Mouse (Mus musculus) E14TG2a.4 (cell line): ENCODE measurements at regions not wholly inside any gene's neighbourhood (a gene's known extent, or its start where the extent isn't known, plus 50 kb on each side); places are given as distances from the start of the nearest gene placed in this dataset.

ENCODE experiments used
- CTCF ChIP-seq: conservative IDR thresholded peaks from 2 replicates; pipeline ENCODE4 v1.5.1; 2014; ENCODE audit warnings: low read length
- NANOG ChIP-seq: IDR thresholded peaks from 2 replicates; pipeline ENCODE4 v1.6.1; 2014; ENCODE audit warnings: borderline replicate concordance, low read length, mixed read lengths
- POU5F1 ChIP-seq: IDR thresholded peaks from 2 replicates; pipeline ENCODE4 v1.6.1; 2014; ENCODE audit warnings: low read length, borderline replicate concordance

DNA sequence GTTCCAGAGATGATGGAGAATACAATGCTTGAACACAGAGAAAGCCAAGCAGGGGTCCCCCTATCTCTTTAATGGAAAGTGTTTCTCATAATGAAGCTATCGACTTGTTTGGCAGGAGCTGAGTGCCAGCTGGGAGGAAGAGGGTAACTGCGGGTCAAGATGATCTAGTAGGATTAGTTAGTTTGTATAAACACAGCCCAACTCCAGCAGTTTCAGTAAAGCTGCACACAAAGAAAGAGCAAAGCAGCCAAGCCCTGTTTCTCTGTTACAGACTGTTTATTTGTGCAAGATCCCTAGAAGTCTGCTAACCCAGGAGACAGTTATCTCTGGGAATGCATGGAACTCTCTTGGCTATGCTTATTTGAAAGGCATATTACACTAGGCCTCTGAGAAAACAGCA is 220.9 kb upstream of the Prep start:
- TF ChIP-seq CTCF (no peak), NANOG (no peak), POU5F1 (no peak)
